Mouse (Mus musculus): ENCODE measurements around the gene Sympk.
A peak's percentile ranks its signal among the peaks of the same experiment; 100 is the strongest.

Sympk gene

GRCm38 (mm10) chr7:19007026-19007977, 16.9 kb upstream of the Sympk start:
- DNase-seq: no peak

- DNase-seq: no peak
Observed at GRCm38 (mm10) chr7:19010581-19010980, 13.6 kb upstream of the Sympk start.

- peak; percentile 62 for DNase-seq
Observed at GRCm38 (mm10) chr7:19012025-19012621, 12.1 kb upstream of the Sympk start.

GRCm38 (mm10) chr7:19012882-19013281, 11.3 kb upstream of the Sympk start:
- no peak for DNase-seq

GRCm38 (mm10) chr7:19014452-19014851, 9.7 kb upstream of the Sympk start:
- no peak for DNase-seq

- no peak for DNase-seq
Observed at GRCm38 (mm10) chr7:19016042-19016441, 8.1 kb upstream of the Sympk start.

- no peak for DNase-seq
Observed at GRCm38 (mm10) chr7:19017909-19018308, 6.3 kb upstream of the Sympk start.

GRCm38 (mm10) chr7:19021048-19021447, 3.1 kb upstream of the Sympk start:
- no peak for DNase-seq

GRCm38 (mm10) chr7:19022189-19022958, 1.8 kb upstream of the Sympk start:
- DNase-seq: no peak

- peak; percentile 52 for DNase-seq
Observed at GRCm38 (mm10) chr7:19023357-19023814, 791 bp upstream of the Sympk start, which contains the start of gene Foxa3. Foxa3 (minus strand) TSS chr7:19023538.

- peak; percentile 41 for DNase-seq
Observed at GRCm38 (mm10) chr7:19024581-19025255, 541 bp downstream of the Sympk start.

- no peak for DNase-seq
Observed at GRCm38 (mm10) chr7:19028067-19028466, 3.9 kb downstream of the Sympk start.

GRCm38 (mm10) chr7:19029084-19029653, 5.0 kb downstream of the Sympk start:
- peak; percentile 72 for DNase-seq

GRCm38 (mm10) chr7:19031641-19032040, 7.5 kb downstream of the Sympk start:
- no peak for DNase-seq

- no peak for DNase-seq
Observed at GRCm38 (mm10) chr7:19044616-19045015, 20.4 kb downstream of the Sympk start.

GRCm38 (mm10) chr7:19046286-19047069, 22.3 kb downstream of the Sympk start:
- DNase-seq: peak; percentile 67

- no peak for DNase-seq
Observed at GRCm38 (mm10) chr7:19048006-19048527, 23.9 kb downstream of the Sympk start.

GRCm38 (mm10) chr7:19049252-19049651, 25.1 kb downstream of the Sympk start:
- no peak for DNase-seq

GRCm38 (mm10) chr7:19050172-19050571, 26.0 kb downstream of the Sympk start:
- no peak for DNase-seq

GRCm38 (mm10) chr7:19051161-19051560, 27.0 kb downstream of the Sympk start:
- no peak for DNase-seq
